Mouse (Mus musculus) midbrain, embryonic 16.5 days (tissue): ENCODE data around the gene Magi2. TPM values are rescaled to one million over a fixed set of nuclear protein-coding genes. Genes with fewer than 3 reads are reported as not detected.

ENCODE experiments used
- ATAC-seq: fragments of 200-750 bp; cut with Nextera tagmentation; 2 replicates; pipeline ENCODE4 v1.8.0; 2017; ENCODE audit warnings: moderate TSS enrichment
- H3K27ac ChIP-seq: fragments of 300-500 bp; sonication (generic); 2 replicates; pipeline ENCODE4 v1.5.1; 2014; ENCODE audit warnings: mild to moderate bottlenecking, low read length, mixed read lengths
- H3K27me3 ChIP-seq: fragments of 300-500 bp; sonication (generic); 2 replicates; pipeline ENCODE4 v1.6.1; 2014; ENCODE audit warnings: low read depth, low read length, mixed read lengths; ENCODE audit not compliant: control insufficient read depth, insufficient read depth
- H3K36me3 ChIP-seq: fragments of 300-500 bp; sonication (generic); 2 replicates; pipeline ENCODE4 v1.6.1; 2014; ENCODE audit warnings: mild to moderate bottlenecking, low read length, moderate library complexity, mixed read lengths; ENCODE audit not compliant: control insufficient read depth, insufficient read depth
- H3K4me1 ChIP-seq: fragments of 300-500 bp; sonication (generic); 2 replicates; pipeline ENCODE4 v1.6.1; 2014; ENCODE audit warnings: mild to moderate bottlenecking, low read length, mixed read lengths; ENCODE audit not compliant: control insufficient read depth, insufficient read depth
- H3K4me2 ChIP-seq: fragments of 300-500 bp; sonication (generic); 2 replicates; pipeline ENCODE4 v1.6.1; 2014; ENCODE audit warnings: mild to moderate bottlenecking, low read length, mixed read lengths
- H3K4me3 ChIP-seq: fragments of 300-500 bp; sonication (generic); 2 replicates; pipeline ENCODE4 v1.5.1; 2014; ENCODE audit warnings: low read depth, mild to moderate bottlenecking, low read length, moderate library complexity, mixed read lengths
- H3K9ac ChIP-seq: fragments of 300-500 bp; sonication (generic); 2 replicates; pipeline ENCODE4 v1.6.1; 2014; ENCODE audit warnings: low read depth, low read length, mixed read lengths
- H3K9me3 ChIP-seq: fragments of 300-500 bp; sonication (generic); replicated peaks from 2 replicates; pipeline ENCODE4 v1.6.1; 2014; ENCODE audit warnings: mild to moderate bottlenecking, low read length, mixed read lengths; ENCODE audit not compliant: control insufficient read depth, poor library complexity, severe bottlenecking
- WGBS: fragments of 180-500 bp; shearing (Covaris S2); extraction: QIAGEN DNeasy Blood & Tissue Kit; methylation state at CpG from one replicate; pipeline ENCODE4 v1.1.7; 2014; 5-methylcytosine and 5-hydroxymethylcytosine counted together
- polyA plus RNA-seq: library from polyadenylated mRNA; unstranded; fragments of >200 nt; fragmentation: Nextera tagmentation; extraction: Ambion mirVana; gene quantifications from 2 replicates; pipeline ENCODE4 v1.2.1, GENCODE M21; 2015

The Magi2 gene
- polyA plus RNA-seq, 1 experiment from 2014 or later: 33.0 TPM

GRCm38 (mm10) chr5:20303056-20303965 is 1076.5 kb downstream of the Magi2 start:
- H3K36me3 ChIP-seq: no peaks in the 10 kb centered on the region
- no peak for ATAC-seq
- 79% methylated on average over 8 of the region's 8 CpGs for WGBS
- H3K9me3 ChIP-seq: no peaks in the 10 kb centered on the region
- no peaks in the 10 kb centered on the region for H3K4me1 ChIP-seq
- H3K27me3 ChIP-seq: no peaks in the 10 kb centered on the region
- no peak overlapping the region for H3K4me3 ChIP-seq
- H3K9ac ChIP-seq: no peak overlapping the region
- no peak overlapping the region for H3K4me2 ChIP-seq
- no peak overlapping the region for H3K27ac ChIP-seq

- H3K4me3 ChIP-seq: no peak overlapping the region
- no peaks in the 10 kb centered on the region for H3K4me1 ChIP-seq
- H3K9me3 ChIP-seq: no peaks in the 10 kb centered on the region
- H3K27ac ChIP-seq: no peak overlapping the region
- no peak overlapping the region for H3K9ac ChIP-seq
- H3K4me2 ChIP-seq: no peak overlapping the region
- no peaks in the 10 kb centered on the region for H3K27me3 ChIP-seq
- WGBS: 81% methylated on average over 2 of the region's 2 CpGs
- no peaks in the 10 kb centered on the region for H3K36me3 ChIP-seq
- ATAC-seq: no peak
Measured at GRCm38 (mm10) chr5:20320970-20321369, 1094.1 kb downstream of the Magi2 start.

DNA sequence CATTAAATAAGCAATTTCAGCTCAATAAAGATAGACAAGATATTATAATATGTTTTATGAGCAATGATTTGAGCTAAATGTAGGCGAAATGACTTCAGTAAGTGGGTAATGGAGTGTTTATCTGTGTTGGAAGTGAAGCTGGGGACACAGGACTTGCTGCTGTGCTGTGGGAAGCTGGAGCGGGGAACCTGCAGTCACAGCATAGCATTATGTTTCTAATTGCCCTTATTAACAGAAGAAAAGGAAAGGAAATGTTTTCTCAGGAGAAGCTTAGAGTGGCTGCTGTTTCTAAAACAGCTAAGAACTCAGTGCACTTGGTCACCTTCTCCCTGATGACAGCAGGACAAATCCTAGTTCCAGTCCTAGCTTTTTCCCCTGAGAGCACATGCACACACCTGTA is 1098.5 kb downstream of the Magi2 start:
- H3K9me3 ChIP-seq: no peaks in the 10 kb centered on the region
- 66% methylated on average over 2 of the region's 2 CpGs for WGBS

DNA sequence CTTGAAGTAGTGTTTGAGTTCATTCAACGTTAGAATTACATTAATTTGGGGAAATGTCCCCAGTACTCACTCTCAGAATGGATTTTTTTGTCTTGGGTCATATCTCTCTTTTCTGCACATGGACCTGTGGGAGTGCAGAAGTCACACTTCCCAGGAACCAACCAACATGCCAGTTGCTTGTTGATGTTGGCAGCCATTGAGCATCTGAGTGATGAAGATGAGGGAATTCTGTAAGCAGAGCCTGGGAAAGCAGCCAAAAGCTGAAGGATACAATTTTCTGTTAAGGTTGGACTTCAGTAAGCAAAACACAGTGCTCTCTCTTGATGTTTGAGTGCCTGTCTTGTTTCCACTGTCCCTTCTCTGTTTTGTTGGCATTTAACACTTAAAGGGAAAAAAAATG is 1102.1 kb downstream of the Magi2 start:
- no peaks in the 10 kb centered on the region for H3K27me3 ChIP-seq
- H3K4me3 ChIP-seq: no peak overlapping the region
- no peak for ATAC-seq
- H3K4me2 ChIP-seq: no peak overlapping the region
- no peak overlapping the region for H3K27ac ChIP-seq
- H3K9me3 ChIP-seq: no peaks in the 10 kb centered on the region
- WGBS: 60% methylated on average over 1 of the region's 1 CpGs
- H3K36me3 ChIP-seq: no peaks in the 10 kb centered on the region
- H3K4me1 ChIP-seq: no peaks in the 10 kb centered on the region; the same call in 1 of the 2 replicates
- no peak overlapping the region for H3K9ac ChIP-seq

More for the DNA sequence above, 1098.5 kb downstream of the Magi2 start:
- H3K36me3 ChIP-seq: no peaks in the 10 kb centered on the region
- H3K4me3 ChIP-seq: no peak overlapping the region
- H3K9ac ChIP-seq: no peak overlapping the region
- no peak overlapping the region for H3K4me2 ChIP-seq
- no peak overlapping the region for H3K27ac ChIP-seq
- no peaks in the 10 kb centered on the region for H3K27me3 ChIP-seq
- ATAC-seq: no peak
- H3K4me1 ChIP-seq: no peaks in the 10 kb centered on the region; the same call in 1 of the 2 replicates

DNA sequence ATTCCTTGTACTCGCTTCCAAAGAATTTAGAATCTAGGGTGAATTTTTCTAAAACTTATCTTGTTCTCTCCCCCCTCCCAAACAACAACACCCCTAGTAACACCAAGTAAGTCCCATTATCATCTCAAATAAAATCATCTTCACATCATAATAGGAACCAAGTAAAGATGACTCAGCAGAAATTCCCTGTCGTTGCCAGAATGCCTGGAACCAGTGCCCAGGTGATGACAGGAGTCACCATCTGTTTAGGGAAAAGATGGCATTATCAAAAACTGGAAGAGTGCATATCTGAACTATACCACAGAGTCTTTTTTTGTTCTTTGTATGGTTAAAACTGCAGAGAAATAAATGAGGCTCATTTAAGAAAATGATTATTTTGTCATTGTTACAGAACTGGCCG is 1103.2 kb downstream of the Magi2 start:
- no peaks in the 10 kb centered on the region; the same call in 1 of the 2 replicates for H3K4me1 ChIP-seq
- H3K4me2 ChIP-seq: no peak overlapping the region
- no peaks in the 10 kb centered on the region for H3K27me3 ChIP-seq
- no peaks in the 10 kb centered on the region for H3K36me3 ChIP-seq
- no peak for ATAC-seq
- no peak overlapping the region for H3K9ac ChIP-seq
- H3K4me3 ChIP-seq: no peak overlapping the region
- H3K27ac ChIP-seq: no peak overlapping the region
- 73% methylated on average over 3 of the region's 3 CpGs for WGBS
- H3K9me3 ChIP-seq: no peaks in the 10 kb centered on the region

DNA sequence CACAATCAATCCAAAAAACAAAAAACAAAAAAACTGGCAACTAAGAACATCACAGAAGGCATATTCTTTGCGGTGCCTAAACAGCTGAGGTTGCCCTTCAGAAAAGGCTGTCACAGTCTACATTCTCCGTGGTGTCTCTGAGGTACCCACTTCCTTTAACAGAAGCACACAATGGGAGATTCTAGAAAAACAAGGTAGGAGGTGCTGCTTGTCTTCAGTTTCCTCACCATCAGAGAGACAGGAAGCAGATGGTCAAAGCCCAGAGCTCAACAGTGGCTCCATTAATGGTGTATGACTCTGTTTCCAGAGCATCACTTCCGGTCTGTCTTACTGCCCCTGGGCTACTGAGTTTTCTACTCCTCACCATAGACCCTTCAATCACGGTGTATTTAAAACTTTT is 1105.7 kb downstream of the Magi2 start:
- H3K9me3 ChIP-seq: no peaks in the 10 kb centered on the region
- WGBS: 93% methylated on average over 4 of the region's 4 CpGs
- H3K4me1 ChIP-seq: no peaks in the 10 kb centered on the region; the same call in 1 of the 2 replicates
- H3K4me3 ChIP-seq: no peak overlapping the region
- no peak overlapping the region for H3K4me2 ChIP-seq
- no peak overlapping the region for H3K9ac ChIP-seq
- ATAC-seq: no peak
- H3K27me3 ChIP-seq: no peaks in the 10 kb centered on the region
- no peaks in the 10 kb centered on the region for H3K36me3 ChIP-seq
- H3K27ac ChIP-seq: no peak overlapping the region

DNA sequence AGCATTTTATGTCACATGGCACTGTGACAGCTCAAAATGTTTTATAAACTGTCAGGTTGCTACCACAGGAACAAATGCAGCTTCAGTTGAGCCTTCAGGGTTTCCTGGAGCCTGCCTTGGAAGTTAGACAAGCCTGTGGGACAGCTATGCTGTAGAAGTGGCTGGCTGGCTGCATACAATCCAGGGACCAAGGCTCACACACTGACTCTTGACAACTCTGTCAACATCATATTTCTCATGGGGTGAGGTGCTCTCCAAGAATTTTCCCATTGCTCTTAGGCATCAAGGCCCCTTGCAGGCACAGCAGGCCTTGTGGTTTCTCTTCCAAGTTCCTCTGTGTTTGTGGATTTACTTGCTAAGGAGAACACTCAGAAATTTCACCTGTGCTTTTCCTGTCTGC is 1107.7 kb downstream of the Magi2 start:
- Histone ChIP-seq H3K4me2 (no peak overlapping the region), H3K9me3 (no peaks in the 10 kb centered on the region), H3K4me3 (no peak overlapping the region), H3K27ac (no peak overlapping the region), H3K9ac (no peak overlapping the region), H3K27me3 (no peaks in the 10 kb centered on the region), H3K36me3 (no peaks in the 10 kb centered on the region), H3K4me1 (no peaks in the 10 kb centered on the region)
- ATAC-seq: no peak

DNA sequence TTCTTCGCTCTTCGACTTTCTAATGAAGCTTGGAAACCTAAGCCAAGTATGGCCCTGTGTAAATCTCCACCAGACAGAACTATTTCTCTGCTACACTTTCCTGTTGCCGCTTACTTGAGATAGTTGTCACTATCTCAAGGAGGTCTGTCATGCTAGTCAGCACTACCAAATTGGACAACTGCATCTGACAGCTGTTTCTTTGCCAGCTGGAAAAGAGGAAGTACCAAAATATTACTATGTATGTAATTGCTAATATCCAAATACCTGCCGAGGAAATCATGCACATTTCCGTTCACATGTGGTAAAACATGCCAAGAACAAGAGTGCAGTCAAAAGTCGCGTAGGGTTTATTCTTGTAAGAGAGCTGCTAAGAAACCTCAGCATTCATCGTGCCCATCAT is 1126.1 kb downstream of the Magi2 start:
- H3K4me2 ChIP-seq: no peak overlapping the region
- WGBS: 95% methylated on average over 8 of the region's 8 CpGs

GRCm38 (mm10) chr5:20358437-20358836 is 1131.6 kb downstream of the Magi2 start:
- Histone ChIP-seq H3K4me3 (no peak overlapping the region), H3K27me3 (no peaks in the 10 kb centered on the region), H3K27ac (no peak overlapping the region), H3K4me2 (no peak overlapping the region), H3K36me3 (no peaks in the 10 kb centered on the region), H3K9ac (no peak overlapping the region), H3K9me3 (no peaks in the 10 kb centered on the region), H3K4me1 (peaks cover 3% of the 10 kb centered on the region)
- no peak for ATAC-seq
- 47% methylated on average over 5 of the region's 5 CpGs for WGBS

More for the DNA sequence above, 1126.1 kb downstream of the Magi2 start:
- Histone ChIP-seq H3K27ac (no peak overlapping the region), H3K36me3 (no peaks in the 10 kb centered on the region), H3K4me1 (no peaks in the 10 kb centered on the region), H3K4me3 (no peak overlapping the region), H3K27me3 (no peaks in the 10 kb centered on the region), H3K9ac (no peak overlapping the region), H3K9me3 (no peaks in the 10 kb centered on the region)
- ATAC-seq: no peak
